Mouse (Mus musculus): ENCODE measurements around the gene Smarcd3.
"Not testable (repeated sequence)": the region's sequence is repeated elsewhere in the genome, so short reads cannot be mapped to it uniquely, and the experiment has no call there.

Gene Smarcd3

GRCm38 (mm10) chr5:24556709-24557108 lies 67.5 kb downstream of the Smarcd3 start, which contains the start of gene 4931409K22Rik:
Gene 4931409K22Rik (minus strand): TSS chr5:24556809.
- no peak for DNase-seq (ENCODE audit: low spot score in 2 of 2)

DNA sequence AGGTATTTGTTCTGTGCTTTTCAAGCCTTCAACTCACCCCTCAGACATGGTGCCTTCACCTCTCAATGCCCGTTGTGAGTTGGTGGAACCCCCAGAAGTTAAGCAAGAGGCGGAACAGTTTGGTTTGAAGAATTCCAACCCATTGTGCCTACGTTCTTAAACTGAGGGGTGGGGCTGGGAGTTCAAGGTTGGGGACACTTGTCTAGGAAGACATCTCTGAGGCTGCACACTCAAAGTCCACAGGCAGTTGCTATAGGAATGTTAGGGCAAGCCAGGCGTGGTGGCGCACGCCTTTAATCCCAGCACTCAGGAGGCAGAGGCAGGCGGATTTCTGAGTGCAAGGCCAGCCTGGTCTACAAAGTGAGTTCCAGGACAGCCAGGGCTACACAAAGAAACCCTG lies 68.9 kb downstream of the Smarcd3 start:
- DNase-seq (ENCODE audit: low spot score in 2 of 2), result not testable (repeated sequence)

GRCm38 (mm10) chr5:24553621-24554244 lies 70.5 kb downstream of the Smarcd3 start:
- no peak for DNase-seq (ENCODE audit: low spot score in 2 of 2)

GRCm38 (mm10) chr5:24551317-24551688 lies 72.9 kb downstream of the Smarcd3 start:
- no peak for DNase-seq (ENCODE audit: low spot score in 2 of 2)

- peak in 1 of 2 experiments; percentile 49 for DNase-seq (ENCODE audit: low spot score in 2 of 2)
Observed at GRCm38 (mm10) chr5:24550598-24551316, 73.5 kb downstream of the Smarcd3 start.

GRCm38 (mm10) chr5:24542643-24543042 lies 81.6 kb downstream of the Smarcd3 start:
- no peak for DNase-seq (ENCODE audit: low spot score in 2 of 2)

DNA sequence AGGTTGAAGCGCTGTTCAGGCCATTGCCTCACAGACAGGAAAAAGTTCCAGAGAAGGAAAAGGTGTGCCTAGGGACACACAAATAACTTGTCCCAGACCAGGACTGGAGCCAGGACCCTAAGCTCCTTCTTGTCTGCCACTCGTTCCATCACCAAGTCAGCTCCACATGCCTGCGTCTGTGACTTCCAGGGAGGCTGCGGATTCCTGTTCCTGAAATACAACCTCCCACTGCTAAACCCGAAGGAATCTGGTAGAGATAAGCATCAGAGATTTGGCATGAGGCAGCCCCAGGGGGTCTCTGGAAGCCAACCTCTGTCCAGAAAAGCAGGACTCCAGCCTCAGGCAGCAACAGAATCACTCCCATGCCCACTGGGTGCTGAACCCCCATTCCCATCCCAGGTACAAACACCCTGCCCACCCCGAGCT lies 83.1 kb downstream of the Smarcd3 start:
- no peak for DNase-seq (ENCODE audit: low spot score in 2 of 2)
